Mouse (Mus musculus) myocyte (in vitro differentiated cells): ENCODE measurements around the gene Camkk1. TPM values are rescaled to one million over a fixed set of nuclear protein-coding genes. Genes with fewer than 3 reads are reported as not detected.

ENCODE experiments used
- H3K27me3 ChIP-seq: one replicate; pipeline ENCODE4 v1.6.1; 2011; ENCODE audit not compliant: control insufficient read depth, insufficient read depth, insufficient read length
- H3K36me3 ChIP-seq: one replicate; pipeline ENCODE4 v1.6.1; 2011; ENCODE audit not compliant: control insufficient read depth, insufficient read depth
- H3K4me2 ChIP-seq: one replicate; pipeline ENCODE4 v1.6.1; 2011; ENCODE audit warnings: low read depth, control low read depth
- H3K4me3 ChIP-seq: one replicate; pipeline ENCODE4 v1.5.1; 2011; ENCODE audit warnings: mild to moderate bottlenecking, control low read depth, moderate library complexity
- H3K79me2 ChIP-seq: one replicate; pipeline ENCODE4 v1.6.1; 2011; ENCODE audit not compliant: control insufficient read depth, insufficient read depth
- H3ac ChIP-seq: one replicate; pipeline ENCODE4 v1.6.1; 2011; ENCODE audit not compliant: control insufficient read depth, insufficient read length
- CEBPB ChIP-seq: IDR thresholded peaks from 2 replicates; pipeline ENCODE4 v1.6.1; 2011; ENCODE audit warnings: mild to moderate bottlenecking, moderate library complexity; ENCODE audit not compliant: poor library complexity, insufficient read depth, severe bottlenecking
- E2F4 ChIP-seq: IDR thresholded peaks from one replicate; pipeline ENCODE4 v1.6.1; 2011; ENCODE audit warnings: mild to moderate bottlenecking, control low read depth, moderate library complexity; ENCODE audit not compliant: insufficient read depth
- MAX ChIP-seq: IDR thresholded peaks from one replicate; pipeline ENCODE4 v1.6.1; 2011; ENCODE audit warnings: low read depth, mild to moderate bottlenecking, control low read depth
- MYOD1 ChIP-seq, 3 experiments: IDR thresholded peaks; one replicate each; pipeline ENCODE4 v1.6.1; 2011; ENCODE audit warnings: control low read depth in 2 of 3, low read depth in 2 of 3, mild to moderate bottlenecking in 2 of 3, moderate library complexity in 1 of 3; ENCODE audit not compliant: insufficient read length in 2 of 3, control insufficient read depth in 1 of 3
- MYOG ChIP-seq, 3 experiments: IDR thresholded peaks; one replicate each; pipeline ENCODE4 v1.6.1; 2011; ENCODE audit warnings: control low read depth in 2 of 3, low read depth in 2 of 3, mild to moderate bottlenecking in 2 of 3; ENCODE audit not compliant: insufficient read length in 2 of 3, control insufficient read depth in 1 of 3, insufficient read depth in 1 of 3
- POLR2A ChIP-seq: IDR thresholded peaks from one replicate; pipeline ENCODE4 v1.6.1; 2011; ENCODE audit warnings: low read depth, mild to moderate bottlenecking, control low read depth, moderate library complexity; ENCODE audit not compliant: insufficient read length
- POLR2AphosphoS2 ChIP-seq: IDR thresholded peaks from one replicate; pipeline ENCODE4 v1.6.1; 2011; ENCODE audit warnings: low read depth, control low read depth; ENCODE audit not compliant: insufficient read length
- REST ChIP-seq: IDR thresholded peaks from one replicate; pipeline ENCODE4 v1.6.1; 2011; ENCODE audit warnings: mild to moderate bottlenecking, control low read depth, moderate library complexity; ENCODE audit not compliant: insufficient read depth, insufficient read length
- SRF ChIP-seq: IDR thresholded peaks from one replicate; pipeline ENCODE4 v1.6.1; 2011; ENCODE audit warnings: low read depth; ENCODE audit not compliant: control insufficient read depth, insufficient read length
- TCF12 ChIP-seq: IDR thresholded peaks from one replicate; pipeline ENCODE4 v1.6.1; 2011; ENCODE audit warnings: mild to moderate bottlenecking, control low read depth; ENCODE audit not compliant: poor library complexity, insufficient read depth, severe bottlenecking
- TCF3 ChIP-seq: IDR thresholded peaks from one replicate; pipeline ENCODE4 v1.6.1; 2011; ENCODE audit warnings: low read depth, control low read depth; ENCODE audit not compliant: insufficient read length
- USF1 ChIP-seq: IDR thresholded peaks from one replicate; pipeline ENCODE4 v1.6.1; 2011; ENCODE audit warnings: low read depth, mild to moderate bottlenecking, control low read depth, moderate library complexity
- polyA plus RNA-seq: library from polyadenylated mRNA; unstranded; fragments of >200 nt; fragmentation: generic; extraction: Trizol; gene quantifications from one replicate; pipeline ENCODE4 v1.2.1, GENCODE M21; 2012; ENCODE audit warnings: missing spikeins

The Camkk1 gene
- polyA plus RNA-seq, 1 experiment: 3.3 TPM

DNA sequence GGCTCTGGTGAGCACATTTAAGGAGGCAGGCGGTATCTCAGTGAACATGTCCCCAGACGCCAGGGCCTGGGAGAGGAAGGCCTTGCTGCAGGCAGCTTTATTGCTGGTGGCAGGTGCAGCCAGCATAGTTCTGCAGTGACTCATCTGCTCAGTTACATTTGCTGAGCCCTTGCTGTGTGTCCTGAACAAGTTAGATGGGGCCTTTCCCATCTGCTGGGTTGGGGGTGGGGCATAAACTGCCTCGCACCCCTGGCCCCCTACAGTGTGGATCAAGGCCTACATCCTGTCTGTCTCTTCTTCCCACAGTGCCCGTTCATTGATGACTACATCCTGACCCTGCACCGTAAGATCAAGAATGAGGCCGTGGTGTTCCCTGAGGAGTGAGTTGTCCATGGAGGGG lies 18.1 kb downstream of the Camkk1 start:
- no peaks in the 10 kb centered on the region for H3K36me3 ChIP-seq
- TF ChIP-seq MAX (no peak), POLR2A (no peak), MYOG (IDR thresholded peaks at IDR 0.05; ENCODE audit: control insufficient read depth in 1 of 3, insufficient read depth in 1 of 3, insufficient read length in 2 of 3, low read depth in 2 of 3) (peak; percentile 63 to 98 (median 86)), POLR2AphosphoS2 (no peak), MYOD1 (IDR thresholded peaks at IDR 0.05; ENCODE audit: control insufficient read depth in 1 of 3, insufficient read length in 2 of 3, low read depth in 2 of 3) (peak; percentile 91 to 100 (median 100)), SRF (no peak), USF1 (no peak), TCF12 (peak; percentile 55), REST (no peak), TCF3 (peak; percentile 82), CEBPB (no peak), E2F4 (no peak)
- no peak overlapping the region for H3ac ChIP-seq
- peak overlapping the region; percentile 35 for H3K4me2 ChIP-seq
- no peak overlapping the region for H3K4me3 ChIP-seq
- no peaks in the 10 kb centered on the region for H3K27me3 ChIP-seq
- no peaks in the 10 kb centered on the region for H3K79me2 ChIP-seq

DNA sequence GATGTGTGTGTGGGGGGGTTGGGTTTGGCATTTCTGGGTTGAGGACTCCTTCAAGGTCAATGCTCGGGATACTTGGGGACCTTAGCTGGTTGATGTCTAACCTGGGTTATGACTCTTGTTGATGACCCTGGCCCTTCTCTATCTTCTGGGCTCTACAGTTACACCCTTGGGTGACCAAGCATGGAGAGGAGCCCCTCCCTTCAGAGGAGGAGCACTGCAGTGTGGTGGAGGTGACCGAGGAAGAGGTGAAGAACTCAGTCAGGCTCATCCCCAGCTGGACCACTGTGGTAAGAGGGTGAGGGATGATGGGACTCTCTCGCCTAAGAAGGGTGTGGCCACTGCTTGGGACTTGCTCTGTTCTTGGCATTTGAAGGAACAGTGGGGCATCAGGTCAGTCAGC lies 18.9 kb downstream of the Camkk1 start:
- no peaks in the 10 kb centered on the region for H3K79me2 ChIP-seq
- peak overlapping the region; percentile 35 for H3K4me2 ChIP-seq
- TF ChIP-seq TCF12: no peak
- TF ChIP-seq USF1: no peak
- no peak for TF ChIP-seq MYOD1 (IDR thresholded peaks at IDR 0.05; ENCODE audit: control insufficient read depth in 1 of 3, insufficient read length in 2 of 3, low read depth in 2 of 3)
- no peak for TF ChIP-seq REST
- no peak for TF ChIP-seq POLR2AphosphoS2
- no peak for TF ChIP-seq CEBPB
- no peak for TF ChIP-seq POLR2A
- TF ChIP-seq TCF3: no peak
- TF ChIP-seq MYOG (IDR thresholded peaks at IDR 0.05; ENCODE audit: control insufficient read depth in 1 of 3, insufficient read depth in 1 of 3, insufficient read length in 2 of 3, low read depth in 2 of 3): no peak
- TF ChIP-seq E2F4: no peak
- no peak for TF ChIP-seq MAX
- TF ChIP-seq SRF: no peak

DNA sequence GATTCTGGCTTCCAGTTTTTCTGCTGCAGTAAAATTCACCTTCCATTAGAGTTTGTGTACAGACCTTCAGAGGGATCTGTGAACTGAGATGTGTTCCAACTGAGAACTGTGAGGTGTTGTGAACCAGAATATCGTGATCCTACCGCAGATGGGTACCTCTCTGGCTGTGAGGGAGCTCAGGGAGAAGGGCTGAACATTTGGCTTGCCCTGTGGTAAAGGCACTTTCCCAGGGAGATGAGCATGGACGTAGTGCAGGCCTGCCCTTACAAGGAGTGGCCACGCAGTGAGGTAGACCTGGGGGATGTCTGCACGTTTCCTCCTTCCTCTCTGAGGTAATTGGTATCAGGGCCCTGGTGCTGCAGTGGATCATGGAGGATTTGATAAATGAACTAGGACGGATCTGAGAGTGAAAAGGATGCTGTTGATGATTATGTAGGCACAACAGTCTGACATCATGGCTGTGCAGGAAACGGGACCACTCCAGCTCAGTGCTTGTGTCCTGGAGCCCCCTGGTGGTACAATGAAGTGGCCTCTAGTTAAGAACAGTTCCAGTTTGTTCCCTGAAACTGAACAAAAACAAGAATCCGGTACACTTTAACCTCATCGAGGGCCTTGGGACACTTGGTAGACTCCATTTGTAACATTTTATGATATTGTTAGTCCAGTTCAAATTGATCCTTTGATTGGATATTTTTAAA lies 20.4 kb downstream of the Camkk1 start:
- H3K36me3 ChIP-seq: no peaks in the 10 kb centered on the region
- no peak overlapping the region for H3K4me3 ChIP-seq
- no peaks in the 10 kb centered on the region for H3K27me3 ChIP-seq
- TF ChIP-seq MAX (no peak), POLR2A (no peak), POLR2AphosphoS2 (no peak), CEBPB (no peak)
- no peak overlapping the region for H3K4me2 ChIP-seq
- no peak overlapping the region for H3ac ChIP-seq
- no peaks in the 10 kb centered on the region for H3K79me2 ChIP-seq

More for the DNA sequence above, 18.9 kb downstream of the Camkk1 start:
- no peaks in the 10 kb centered on the region for H3K36me3 ChIP-seq
- no peak overlapping the region for H3ac ChIP-seq
- no peak overlapping the region for H3K4me3 ChIP-seq
- no peaks in the 10 kb centered on the region for H3K27me3 ChIP-seq

DNA sequence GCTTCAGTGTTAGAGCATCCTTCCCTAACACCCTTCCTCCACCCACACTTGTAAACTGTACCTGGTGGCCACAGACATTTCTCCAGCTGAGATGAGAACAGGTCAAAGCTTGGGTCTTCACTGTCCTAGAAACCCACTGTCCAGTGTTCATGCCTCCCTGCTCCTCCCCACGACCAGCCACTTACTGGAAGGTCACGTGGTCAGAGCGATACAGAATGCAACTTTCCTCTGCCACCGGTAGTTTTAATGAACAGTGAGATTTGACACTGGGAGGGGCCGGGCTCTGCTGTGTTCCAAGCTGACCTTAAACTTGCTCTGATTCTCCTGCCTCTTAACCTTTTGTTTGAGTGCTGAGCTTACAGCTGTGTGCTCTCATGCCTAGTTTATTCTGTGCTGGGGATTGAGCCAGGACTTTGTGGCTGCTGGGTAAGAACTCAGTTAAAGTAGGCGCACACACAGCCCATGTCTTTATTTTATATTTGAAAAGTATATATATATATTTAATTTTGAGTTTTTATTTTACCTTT lies 25.5 kb downstream of the Camkk1 start:
- H3K4me3 ChIP-seq: no peak overlapping the region
- no peak for TF ChIP-seq MAX
- TF ChIP-seq USF1: peak; percentile 65
- no peaks in the 10 kb centered on the region for H3K27me3 ChIP-seq
- H3K79me2 ChIP-seq: peaks cover 9% of the 10 kb centered on the region
- H3ac ChIP-seq: no peak overlapping the region
- H3K4me2 ChIP-seq: no peak overlapping the region
- H3K36me3 ChIP-seq: no peaks in the 10 kb centered on the region

DNA sequence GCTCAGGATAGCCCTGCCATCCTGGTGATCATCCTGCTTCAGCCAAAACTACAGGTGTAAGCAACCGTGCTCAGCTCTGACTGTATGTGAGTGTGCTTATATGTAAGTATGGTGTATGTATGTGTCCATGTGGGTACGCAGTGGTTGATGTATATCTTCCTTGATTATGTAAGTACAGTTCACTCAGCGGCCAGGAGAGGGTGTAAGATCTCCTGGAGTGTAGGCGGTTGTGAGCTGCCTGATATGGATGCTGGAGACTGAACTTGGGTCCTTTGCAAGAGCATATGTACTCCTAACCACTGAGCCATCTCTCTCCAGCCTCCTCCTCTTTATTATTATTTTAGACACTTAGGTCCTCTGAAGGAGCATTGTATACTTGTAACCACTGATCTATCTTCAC lies 26.0 kb downstream of the Camkk1 start:
- no peak overlapping the region for H3K4me3 ChIP-seq
- H3K27me3 ChIP-seq: no peaks in the 10 kb centered on the region
- H3ac ChIP-seq: no peak overlapping the region
- H3K36me3 ChIP-seq: peaks cover 2% of the 10 kb centered on the region
- H3K4me2 ChIP-seq: no peak overlapping the region
- peaks cover 12% of the 10 kb centered on the region for H3K79me2 ChIP-seq
- TF ChIP-seq MAX (no peak), TCF12 (no peak), E2F4 (no peak), MYOD1 (IDR thresholded peaks at IDR 0.05; ENCODE audit: control insufficient read depth in 1 of 3, insufficient read length in 2 of 3, low read depth in 2 of 3) (no peak), CEBPB (no peak), TCF3 (no peak), SRF (no peak), POLR2A (no peak)
